Mouse (Mus musculus) naive thymus-derived CD4-positive, alpha-beta T cell, adult 2 months (primary cell): ENCODE measurements at regions not wholly inside any gene's neighbourhood (a gene's known extent, or its start where the extent isn't known, plus 50 kb on each side); places are given as distances from the start of the nearest gene placed in this dataset.
"Not testable (repeated sequence)": the region's sequence is repeated elsewhere in the genome, so short reads cannot be mapped to it uniquely, and the experiment has no call there.

Source experiments
- DNase-seq: peaks from one replicate; pipeline ENCODE4 v3.0.0-alpha.2; 2011; ENCODE audit warnings: low read depth

DNA sequence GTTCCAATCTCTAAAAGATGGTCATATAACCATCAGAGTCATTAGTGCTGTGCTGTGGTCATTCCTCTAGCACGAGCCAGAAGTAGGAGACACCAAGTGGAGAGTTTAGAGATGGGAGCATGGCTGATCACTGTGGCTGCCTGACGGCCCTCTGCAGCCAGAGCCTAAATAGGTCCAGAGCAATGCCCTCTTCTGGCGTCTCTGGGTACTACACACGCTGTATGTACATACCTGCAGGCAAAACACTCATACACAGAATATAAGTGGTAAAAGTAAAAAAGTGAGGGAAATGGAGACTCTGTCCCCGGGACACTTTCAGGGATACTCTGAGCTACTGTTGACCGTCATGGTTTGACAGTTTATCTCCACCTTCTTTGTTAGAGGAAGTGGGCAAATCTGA lies 91.4 kb downstream of the Gm21738 start:
- DNase-seq, result no peak

GRCm38 (mm10) chr14:19311614-19312013 lies 107.1 kb downstream of the Gm21738 start:
- DNase-seq, result no peak

DNA sequence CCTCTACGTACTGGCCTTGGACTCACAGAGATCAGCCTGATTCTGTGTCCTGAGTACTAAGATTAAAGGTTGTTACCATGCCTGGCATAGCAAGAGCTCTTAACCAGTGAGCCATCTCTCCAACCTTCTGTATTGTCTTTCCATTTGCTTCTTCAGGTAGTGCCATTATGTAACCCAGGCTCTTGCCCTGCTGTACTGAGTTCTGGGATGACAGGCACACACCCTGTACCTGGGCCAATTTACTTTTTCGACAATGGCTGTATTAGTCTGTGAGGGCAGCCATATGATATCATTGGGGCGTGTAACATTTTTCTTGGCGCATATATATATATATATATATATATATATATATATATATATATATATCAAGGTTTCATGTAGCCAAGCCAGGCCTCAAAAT lies 115.9 kb downstream of the Gm21738 start:
- not testable (repeated sequence) for DNase-seq

DNA sequence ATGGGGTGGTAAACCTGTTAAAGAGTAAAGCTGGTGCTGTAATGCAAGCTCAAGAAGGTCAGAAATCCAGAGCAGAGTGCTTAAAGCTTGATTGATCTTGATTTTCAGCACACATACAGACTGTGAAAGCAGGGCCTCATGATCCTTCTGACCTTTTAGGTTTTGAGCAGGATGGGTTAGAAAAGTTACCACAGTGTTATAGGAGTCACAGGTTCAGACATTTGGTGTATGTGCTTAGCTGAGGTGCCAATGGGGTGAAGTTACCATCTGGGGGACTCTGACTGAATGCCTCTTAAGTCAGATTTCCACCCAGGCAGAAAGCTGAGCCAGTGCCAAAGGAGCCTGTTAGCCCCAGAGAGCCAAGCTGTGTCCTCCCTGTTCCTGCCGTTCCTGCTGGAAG lies 139.6 kb downstream of the Gm21738 start:
- no peak for DNase-seq

- peak; percentile 100 for DNase-seq
Measured at GRCm38 (mm10) chr14:19277777-19278385, 140.8 kb downstream of the Gm21738 start.
